Mouse (Mus musculus) activated CD4-positive, CD25-positive, alpha-beta regulatory T cell, adult 4 months (primary cell): Measurements from ENCODE around the gene Zswim9. TPM values are rescaled to one million over a fixed set of nuclear protein-coding genes. Genes with fewer than 3 reads are reported as not detected.

Experiments
- ATAC-seq: one replicate; pipeline ENCODE4 v1.8.0; 2017
- polyA plus RNA-seq, 2 experiments: library from polyadenylated mRNA; unstranded; fragments of 100-300 nt; shearing (Covaris generic); gene quantifications; one replicate each; pipeline ENCODE4 v1.2.1; 2017

The Zswim9 gene
- polyA plus RNA-seq: 1 to 10 TPM; 1.9 to 2.2 TPM

GRCm38 (mm10) chr7:13278308-13278891 is at the start of gene Zswim9:
TSS of gene Zswim9 (minus strand) at chr7:13278721.
- ATAC-seq: peak; percentile 97

GRCm38 (mm10) chr7:13324316-13324715 is 45.8 kb upstream of the Zswim9 start, which contains the start of gene Pla2g4c:
TSS of gene Pla2g4c (plus strand) at chr7:13324655.
- ATAC-seq: no peak

DNA sequence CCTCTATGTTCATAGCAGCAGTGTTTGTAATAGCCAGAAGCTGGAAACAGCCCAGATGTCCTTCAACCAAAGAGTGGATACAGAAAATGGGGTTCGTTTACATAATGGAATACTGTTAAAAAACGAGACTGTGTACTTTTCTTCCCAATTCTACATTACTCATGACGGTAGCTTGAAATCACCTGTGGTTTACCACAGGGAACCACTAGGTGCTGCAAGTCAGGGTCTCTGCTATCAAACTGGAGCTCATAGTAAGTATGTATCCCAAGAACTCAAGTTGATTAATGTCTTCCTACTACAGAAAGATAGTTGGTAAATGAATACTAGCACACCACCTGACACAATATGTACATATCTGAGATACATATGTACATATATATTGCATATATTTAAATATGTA is 42.9 kb upstream of the Zswim9 start:
- ATAC-seq: no peak

- no peak for ATAC-seq
Measured at GRCm38 (mm10) chr7:13314095-13314597, 35.6 kb upstream of the Zswim9 start.

GRCm38 (mm10) chr7:13311401-13311800 is 32.9 kb upstream of the Zswim9 start:
- no peak for ATAC-seq

- ATAC-seq: no peak
Measured at GRCm38 (mm10) chr7:13310493-13311199, 32.1 kb upstream of the Zswim9 start.

DNA sequence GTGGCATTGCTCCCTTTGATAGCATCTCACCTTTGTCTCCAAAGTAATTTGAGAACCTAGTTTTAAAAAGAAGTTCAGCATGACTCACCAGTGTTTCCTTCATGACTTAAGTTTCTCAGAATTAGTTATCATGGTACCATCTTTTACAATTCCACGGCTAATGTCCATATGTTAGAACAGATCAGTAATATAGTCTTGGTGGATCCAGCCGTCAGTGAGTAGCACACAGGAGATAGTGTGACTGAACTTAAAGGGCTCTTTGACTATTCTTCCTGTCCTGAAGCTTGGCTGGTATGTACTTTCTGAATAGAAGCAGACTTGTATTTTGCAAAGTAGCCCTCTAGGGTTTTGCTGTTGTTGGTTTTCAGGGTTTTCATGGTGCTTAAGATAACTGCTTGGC is 30.9 kb upstream of the Zswim9 start:
- ATAC-seq: no peak

DNA sequence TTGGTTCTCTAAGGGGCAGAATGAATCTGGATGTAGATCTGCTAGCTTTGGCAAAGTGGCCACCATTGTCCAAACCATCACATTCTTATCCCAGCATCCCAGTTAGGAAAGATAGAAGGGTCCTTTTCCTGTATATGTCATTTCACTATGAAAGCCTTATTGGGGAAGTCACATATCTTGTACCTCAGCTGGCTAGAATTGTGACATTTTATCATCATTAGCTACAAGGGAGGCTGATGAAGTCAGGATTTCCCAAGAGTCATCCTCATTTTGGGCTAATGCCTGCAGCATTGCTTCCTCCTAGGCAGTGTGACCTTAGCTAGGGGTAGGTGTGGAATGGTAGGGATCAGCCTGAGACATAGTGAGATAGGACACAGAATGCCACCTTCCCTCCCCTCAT is 24.9 kb upstream of the Zswim9 start:
- no peak for ATAC-seq

DNA sequence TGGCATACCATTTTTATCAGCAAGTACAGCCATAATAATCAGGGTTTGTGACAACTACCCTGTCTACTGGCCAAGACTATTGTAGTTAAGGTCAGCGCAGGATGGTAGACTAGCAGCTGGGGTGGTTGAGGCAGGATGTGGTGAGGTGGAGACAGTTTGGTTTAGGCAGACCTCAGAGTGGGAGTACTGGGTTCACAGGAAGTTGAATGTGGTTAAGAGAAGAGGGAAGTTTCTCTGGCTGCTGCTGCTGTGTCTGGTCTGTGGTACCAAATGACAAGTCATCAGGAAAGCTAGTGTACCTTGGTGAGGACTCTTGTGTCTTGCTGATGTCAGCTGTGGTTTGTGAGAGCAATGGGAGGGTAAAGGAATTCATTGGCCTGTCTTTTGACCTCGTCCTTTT is 24.3 kb upstream of the Zswim9 start:
- ATAC-seq: peak; percentile 96

DNA sequence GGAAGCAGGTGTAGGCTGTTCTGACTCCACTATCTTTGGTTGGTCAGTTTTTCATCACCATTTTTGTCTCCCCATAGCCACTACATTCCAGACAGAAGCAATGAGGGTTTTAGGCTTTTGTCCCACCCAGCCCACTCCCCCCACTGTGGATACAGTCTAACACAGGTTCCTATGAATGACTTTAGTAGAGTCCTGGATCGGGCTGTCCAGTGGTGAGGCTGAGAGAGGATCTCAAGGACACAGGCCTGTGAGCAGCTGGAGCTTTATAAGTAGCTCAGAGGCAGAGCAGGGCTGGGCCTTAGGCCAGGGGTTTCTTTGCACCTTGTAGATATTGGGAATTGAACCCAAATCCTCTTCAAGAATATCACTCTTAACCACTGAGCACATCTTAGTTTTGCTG is 23.1 kb upstream of the Zswim9 start:
- ATAC-seq: no peak

GRCm38 (mm10) chr7:13298821-13299220 is 20.3 kb upstream of the Zswim9 start:
- no peak for ATAC-seq

DNA sequence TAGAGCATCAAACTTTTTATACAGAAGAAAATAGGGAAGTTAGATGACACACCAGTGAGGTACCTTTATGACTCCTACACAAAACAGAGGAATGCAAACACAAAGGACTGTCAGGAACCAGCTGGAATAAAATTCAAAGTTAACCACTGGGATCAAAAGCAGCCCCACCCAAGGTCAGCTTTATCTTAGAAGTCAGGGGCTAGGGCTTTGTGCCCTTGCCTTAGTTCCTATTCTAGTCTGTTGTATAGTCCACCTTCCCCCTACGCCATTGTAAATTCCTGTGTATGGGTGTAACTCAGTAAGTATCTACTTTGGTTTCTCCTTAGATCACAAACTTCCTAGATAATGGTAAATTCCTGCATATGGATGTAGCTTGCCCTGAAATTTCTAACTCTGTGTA is 19.1 kb upstream of the Zswim9 start:
- no peak for ATAC-seq

DNA sequence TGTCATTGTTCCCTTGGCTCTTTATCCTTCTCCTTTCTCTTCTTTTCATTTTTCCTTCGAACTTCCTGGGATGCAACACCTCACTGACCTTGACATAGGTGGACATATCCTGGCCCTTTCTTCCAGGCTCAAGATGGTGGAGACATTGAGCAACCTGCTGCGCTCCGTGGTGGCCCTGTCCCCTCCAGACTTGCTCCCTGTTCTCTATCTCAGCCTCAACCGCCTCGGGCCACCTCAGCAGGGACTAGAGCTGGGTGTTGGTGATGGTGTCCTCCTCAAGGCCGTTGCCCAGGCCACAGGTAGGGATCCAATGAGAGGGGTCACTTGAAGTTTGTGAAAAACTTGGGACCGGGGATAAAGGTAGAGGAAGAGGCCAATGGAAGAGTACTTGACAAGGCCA is 16.7 kb upstream of the Zswim9 start:
- no peak for ATAC-seq

- no peak for ATAC-seq
Measured at GRCm38 (mm10) chr7:13293878-13294855, 15.6 kb upstream of the Zswim9 start.

DNA sequence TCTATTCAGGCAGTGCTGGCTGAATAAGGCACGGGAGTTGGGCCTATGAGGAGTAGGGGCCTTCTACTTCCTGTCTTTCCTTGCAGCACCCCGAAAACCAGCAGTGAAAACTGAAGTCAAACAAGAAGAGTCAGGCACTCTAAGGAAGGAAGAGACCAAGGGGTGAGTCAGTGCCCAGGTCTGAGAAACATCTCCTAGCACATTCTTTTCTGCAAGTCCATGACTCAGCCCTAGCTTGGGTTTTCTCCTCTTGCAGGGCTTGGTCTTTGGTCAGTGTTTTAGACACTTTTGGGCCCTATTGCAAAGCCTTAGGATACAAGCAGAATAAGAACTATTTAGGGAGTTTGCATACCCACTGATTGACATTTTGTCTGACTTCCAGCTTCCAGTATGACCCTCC is 12.8 kb upstream of the Zswim9 start:
- no peak for ATAC-seq

GRCm38 (mm10) chr7:13290041-13290675 is 11.6 kb upstream of the Zswim9 start:
- no peak for ATAC-seq

DNA sequence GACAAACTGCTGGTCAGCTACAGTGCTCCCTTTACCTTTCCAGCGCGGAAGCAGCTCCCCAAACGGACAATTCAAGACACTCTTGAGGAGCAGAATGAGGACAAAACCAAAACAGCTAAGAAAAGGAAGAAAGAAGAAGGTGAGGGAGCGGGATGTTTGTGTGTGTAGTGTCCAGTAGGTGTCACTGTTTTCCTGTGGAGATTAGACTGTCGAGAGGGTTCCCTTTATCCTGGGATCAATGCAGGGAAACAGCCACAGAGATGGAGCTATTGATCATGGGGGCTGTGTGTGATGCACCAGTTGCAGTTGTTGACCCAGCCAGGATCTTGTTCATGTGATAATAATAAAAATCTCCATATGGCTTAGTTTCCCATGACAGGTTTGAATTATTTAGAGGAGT is 10.1 kb upstream of the Zswim9 start:
- ATAC-seq: peak; percentile 73

- ATAC-seq: peak; percentile 11
Measured at GRCm38 (mm10) chr7:13278957-13279356, 436 bp upstream of the Zswim9 start.

DNA sequence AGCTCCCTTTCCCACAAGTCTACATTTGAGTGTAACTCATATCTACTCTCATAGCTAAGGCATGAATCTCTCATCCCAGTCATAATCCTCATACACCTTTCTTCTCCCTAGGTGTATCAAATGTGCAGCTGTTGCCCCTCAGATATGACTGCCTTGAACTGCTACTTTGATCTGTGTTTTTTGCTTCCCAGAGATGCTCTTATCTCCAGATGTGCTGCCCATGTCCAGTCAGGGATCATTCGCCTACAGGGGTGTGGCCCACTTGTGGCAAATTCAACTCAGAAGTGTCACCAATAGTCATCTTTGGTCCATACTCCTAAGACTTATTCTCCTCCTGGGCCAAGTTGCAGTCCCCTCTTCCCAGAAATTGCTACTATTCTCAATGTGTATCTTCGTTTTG is 688 bp downstream of the Zswim9 start:
- ATAC-seq: no peak

GRCm38 (mm10) chr7:13277081-13277480 is 1.4 kb downstream of the Zswim9 start, which contains the start of gene Lig1:
TSS of gene Lig1 (plus strand) at chr7:13277283.
- ATAC-seq: no peak

GRCm38 (mm10) chr7:13271704-13272103 is 6.8 kb downstream of the Zswim9 start:
- ATAC-seq: no peak

DNA sequence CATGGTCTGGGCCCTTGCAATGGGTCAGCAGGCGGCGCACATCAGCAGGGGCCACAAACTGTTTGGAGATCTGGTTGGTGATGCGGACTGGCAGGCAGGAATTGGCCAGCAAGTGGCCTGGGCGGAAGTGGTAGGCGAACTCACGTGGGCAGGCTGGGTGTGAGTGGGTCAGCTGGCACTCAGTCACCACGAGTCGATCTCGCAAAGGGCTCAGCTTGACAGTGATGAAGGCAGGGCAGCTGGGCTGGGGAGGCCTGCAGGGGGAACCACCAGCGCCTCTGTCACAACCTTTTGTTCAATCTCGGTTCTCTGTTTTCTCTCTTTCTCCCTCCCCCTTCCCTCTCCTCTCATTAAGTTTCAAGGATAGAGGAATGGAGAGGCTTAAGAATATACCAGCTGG is 9.1 kb downstream of the Zswim9 start:
- ATAC-seq: no peak
